Mouse (Mus musculus) bone marrow macrophage, adult 2 months (primary cell): ENCODE data around the gene Stox2.

Experiments used
- CTCF ChIP-seq: IDR thresholded peaks from 2 replicates; pipeline ENCODE4 v1.5.1; 2012; ENCODE audit warnings: low read depth, mild to moderate bottlenecking, low read length, moderate library complexity
- POLR2A ChIP-seq: IDR thresholded peaks from 2 replicates; pipeline ENCODE4 v1.6.1; 2012; ENCODE audit warnings: mild to moderate bottlenecking, low read depth, low read length, borderline replicate concordance

DNA sequence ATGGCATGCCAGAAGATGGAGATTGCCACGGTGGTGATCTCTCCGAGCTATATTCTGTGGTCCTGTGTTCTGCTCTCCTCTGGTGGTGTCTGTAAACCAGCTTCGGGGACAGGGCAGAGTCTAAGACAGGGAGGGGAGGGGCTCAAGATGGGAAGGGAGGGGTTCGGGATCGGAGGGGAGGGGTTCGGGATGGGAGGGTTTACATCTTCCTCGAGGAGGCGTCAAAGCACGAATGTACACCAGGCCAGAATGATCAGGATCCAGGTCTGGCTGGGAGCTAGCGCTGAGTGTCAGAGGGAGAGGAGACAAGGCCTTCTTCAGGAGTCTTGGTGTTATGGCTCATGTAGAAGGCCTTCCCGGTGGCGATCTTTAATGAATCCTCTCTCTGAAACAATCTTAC, 109.7 kb downstream of the Stox2 start:
- TF ChIP-seq CTCF (no peak), POLR2A (no peak)
